Mouse (Mus musculus): ENCODE results near the gene Cdca5. TPM values are rescaled to one million over a fixed set of nuclear protein-coding genes. Genes with fewer than 3 reads are reported as not detected.

The Cdca5 gene
- polyA plus RNA-seq, 2 experiments, result 23.3 to 27.9 TPM

GRCm38 (mm10) chr19:6073889-6074288 lies 10.9 kb upstream of the Cdca5 start:
- Histone ChIP-seq H3K9me3 (ENCODE audit: control insufficient read depth, low read length) (no peaks in the 10 kb centered on the region), H3K27me3 (ENCODE audit: control insufficient read depth, insufficient read depth, low read length) (no peaks in the 10 kb centered on the region), H3K27ac (replicated peaks; ENCODE audit: low read depth, low read length) (no peak overlapping the region), H3K4me2 (replicated peaks; ENCODE audit: low read depth, low read length, severe bottlenecking) (no peak overlapping the region), H3K4me3 (replicated peaks; ENCODE audit: low read length) (no peak overlapping the region), H3K4me1 (ENCODE audit: control insufficient read depth, insufficient read depth, low read length) (peaks cover 3% of the 10 kb centered on the region; the same call in 1 of the 2 replicates), H3K9ac (ENCODE audit: low read depth, low read length, severe bottlenecking) (no peak overlapping the region), H3K36me3 (ENCODE audit: control insufficient read depth, insufficient read depth, low read length) (peaks cover 43% of the 10 kb centered on the region)
- ATAC-seq (ENCODE audit: low FRiP score, low read depth), result no peak
- WGBS, result 91% methylated on average over 5 of the region's 5 CpGs
- TF ChIP-seq POLR2A (IDR thresholded peaks at IDR 0.05; ENCODE audit: borderline replicate concordance, extremely low read depth, insufficient read depth, insufficient read length), result no peak
- no peak for DNase-seq (ENCODE audit: low spot score)

GRCm38 (mm10) chr19:6076564-6077393 lies 8.0 kb upstream of the Cdca5 start, which contains the start of gene Vps51:
Gene Vps51 (minus strand): TSS chr19:6077231.
- WGBS, result 1% methylated on average over 33 of the region's 33 CpGs
- Histone ChIP-seq H3K27me3 (ENCODE audit: control insufficient read depth, insufficient read depth, low read length) (no peaks in the 10 kb centered on the region), H3K4me1 (ENCODE audit: control insufficient read depth, insufficient read depth, low read length) (peaks cover 3% of the 10 kb centered on the region; the same call in 1 of the 2 replicates), H3K9ac (ENCODE audit: low read depth, low read length, severe bottlenecking) (peak within 1 kb of the TSS; percentile 70), H3K36me3 (ENCODE audit: control insufficient read depth, insufficient read depth, low read length) (peaks cover 38% of the 10 kb centered on the region), H3K27ac (replicated peaks; ENCODE audit: low read depth, low read length) (peak within 1 kb of the TSS; percentile 73), H3K4me3 (replicated peaks; ENCODE audit: low read length) (peak within 1 kb of the TSS; percentile 72), H3K4me2 (replicated peaks; ENCODE audit: low read depth, low read length, severe bottlenecking) (peak within 1 kb of the TSS; percentile 82), H3K9me3 (ENCODE audit: control insufficient read depth, low read length) (no peaks in the 10 kb centered on the region)
- peak; percentile 95 for DNase-seq (ENCODE audit: low spot score)
- ATAC-seq (ENCODE audit: low FRiP score, low read depth), result peak; percentile 88
- no peak for TF ChIP-seq POLR2A (IDR thresholded peaks at IDR 0.05; ENCODE audit: borderline replicate concordance, extremely low read depth, insufficient read depth, insufficient read length)

GRCm38 (mm10) chr19:6079983-6080480 lies 4.8 kb upstream of the Cdca5 start, which contains the start of gene Tmem262:
Gene Tmem262 (plus strand): TSS chr19:6080033.
- peaks cover 35% of the 10 kb centered on the region for H3K36me3 ChIP-seq (ENCODE audit: control insufficient read depth, insufficient read depth, low read length)
- no peak within 1 kb of the TSS for H3K9ac ChIP-seq (ENCODE audit: low read depth, low read length, severe bottlenecking)
- no peak for TF ChIP-seq POLR2A (IDR thresholded peaks at IDR 0.05; ENCODE audit: borderline replicate concordance, extremely low read depth, insufficient read depth, insufficient read length)
- no peak for ATAC-seq (ENCODE audit: low FRiP score, low read depth)
- 95% methylated on average over 12 of the region's 12 CpGs for WGBS
- no peak within 1 kb of the TSS for H3K27ac ChIP-seq (replicated peaks; ENCODE audit: low read depth, low read length)
- no peak within 1 kb of the TSS for H3K4me3 ChIP-seq (replicated peaks; ENCODE audit: low read length)
- no peaks in the 10 kb centered on the region for H3K27me3 ChIP-seq (ENCODE audit: control insufficient read depth, insufficient read depth, low read length)
- H3K4me2 ChIP-seq (replicated peaks; ENCODE audit: low read depth, low read length, severe bottlenecking), result no peak within 1 kb of the TSS
- peaks cover 12% of the 10 kb centered on the region for H3K4me1 ChIP-seq (ENCODE audit: control insufficient read depth, insufficient read depth, low read length)
- DNase-seq (ENCODE audit: low spot score), result no peak
- H3K9me3 ChIP-seq (ENCODE audit: control insufficient read depth, low read length), result no peaks in the 10 kb centered on the region

GRCm38 (mm10) chr19:6082156-6082555 lies 2.6 kb upstream of the Cdca5 start, which contains the start of gene Gm28374:
Gene Gm28374 (minus strand): TSS chr19:6082256.
- Histone ChIP-seq H3K36me3 (ENCODE audit: control insufficient read depth, insufficient read depth, low read length) (peaks cover 35% of the 10 kb centered on the region), H3K4me2 (replicated peaks; ENCODE audit: low read depth, low read length, severe bottlenecking) (no peak within 1 kb of the TSS), H3K27ac (replicated peaks; ENCODE audit: low read depth, low read length) (no peak within 1 kb of the TSS), H3K9ac (ENCODE audit: low read depth, low read length, severe bottlenecking) (no peak within 1 kb of the TSS), H3K4me1 (ENCODE audit: control insufficient read depth, insufficient read depth, low read length) (peaks cover 13% of the 10 kb centered on the region), H3K27me3 (ENCODE audit: control insufficient read depth, insufficient read depth, low read length) (no peaks in the 10 kb centered on the region), H3K9me3 (ENCODE audit: control insufficient read depth, low read length) (no peaks in the 10 kb centered on the region), H3K4me3 (replicated peaks; ENCODE audit: low read length) (no peak within 1 kb of the TSS)
- no peak for ATAC-seq (ENCODE audit: low FRiP score, low read depth)
- DNase-seq (ENCODE audit: low spot score), result no peak
- TF ChIP-seq POLR2A (IDR thresholded peaks at IDR 0.05; ENCODE audit: borderline replicate concordance, extremely low read depth, insufficient read depth, insufficient read length), result no peak
- 89% methylated on average over 9 of the region's 9 CpGs for WGBS

GRCm38 (mm10) chr19:6085417-6085879 lies 665 bp downstream of the Cdca5 start:
- no peak for TF ChIP-seq POLR2A (IDR thresholded peaks at IDR 0.05; ENCODE audit: borderline replicate concordance, extremely low read depth, insufficient read depth, insufficient read length)
- DNase-seq (ENCODE audit: low spot score), result peak; percentile 75
- Histone ChIP-seq H3K4me2 (replicated peaks; ENCODE audit: low read depth, low read length, severe bottlenecking) (peak overlapping the region; percentile 85), H3K27me3 (ENCODE audit: control insufficient read depth, insufficient read depth, low read length) (no peaks in the 10 kb centered on the region), H3K4me1 (ENCODE audit: control insufficient read depth, insufficient read depth, low read length) (peaks cover 13% of the 10 kb centered on the region), H3K4me3 (replicated peaks; ENCODE audit: low read length) (peak overlapping the region; percentile 70), H3K36me3 (ENCODE audit: control insufficient read depth, insufficient read depth, low read length) (peaks cover 47% of the 10 kb centered on the region), H3K9me3 (ENCODE audit: control insufficient read depth, low read length) (no peaks in the 10 kb centered on the region), H3K27ac (replicated peaks; ENCODE audit: low read depth, low read length) (no peak overlapping the region), H3K9ac (ENCODE audit: low read depth, low read length, severe bottlenecking) (peak overlapping the region; percentile 76)
- peak; percentile 48; the same call in 1 of the 2 replicates for ATAC-seq (ENCODE audit: low FRiP score, low read depth)
- WGBS, result under 1% methylated on average over 17 of the region's 17 CpGs
